Mouse (Mus musculus) spleen, adult 2 months (tissue): ENCODE measurements around the gene Atp8a2.

ENCODE experiments used
- CTCF ChIP-seq: fragments of 200-500 bp; IDR thresholded peaks from 2 replicates; pipeline ENCODE4 v1.5.1; 2011; ENCODE audit warnings: mild to moderate bottlenecking, inconsistent platforms; ENCODE audit not compliant: insufficient read depth, insufficient read length, insufficient replicate concordance; ENCODE audit errors: extremely low read depth
- POLR2A ChIP-seq: fragments of 200-500 bp; IDR thresholded peaks from 2 replicates; pipeline ENCODE4 v1.6.1; 2011; ENCODE audit warnings: low read depth, low read length, inconsistent platforms

DNA sequence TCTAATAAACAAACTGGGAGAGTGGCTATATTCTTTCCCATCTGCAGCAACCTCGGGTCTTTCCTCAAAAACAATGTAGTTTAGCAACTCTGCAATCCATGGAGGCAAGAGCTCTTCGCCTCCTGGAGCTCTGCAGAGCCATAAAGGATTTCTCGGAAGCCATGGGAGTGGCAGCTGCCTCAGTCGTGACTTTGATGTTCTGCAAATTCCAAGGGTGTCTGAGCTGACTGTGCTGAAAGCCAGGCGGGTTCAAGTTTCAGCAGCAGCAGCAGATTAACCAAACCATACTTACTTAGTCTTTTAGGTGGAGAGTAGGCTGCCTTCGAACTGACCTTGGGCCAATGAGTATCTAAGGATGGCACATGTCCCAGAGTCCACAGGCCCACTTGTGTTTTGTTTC, 264.6 kb downstream of the Atp8a2 start:
- TF ChIP-seq POLR2A (no peak), CTCF (no peak)
